Mouse (Mus musculus) testis, adult 2 months (tissue): ENCODE data around the gene Nle1.

Experiments used
- CTCF ChIP-seq: fragments of 200-500 bp; IDR thresholded peaks from 2 replicates; pipeline ENCODE4 v1.5.1; 2012; ENCODE audit warnings: low read depth, mild to moderate bottlenecking, inconsistent platforms, low read length, moderate library complexity; ENCODE audit not compliant: control insufficient read depth, insufficient read depth, insufficient replicate concordance
- POLR2A ChIP-seq: fragments of 200-500 bp; IDR thresholded peaks from 2 replicates; pipeline ENCODE4 v1.6.1; 2012; ENCODE audit warnings: low read depth, mild to moderate bottlenecking, inconsistent platforms, low read length, moderate library complexity; ENCODE audit not compliant: control insufficient read depth

- TF ChIP-seq POLR2A = no peak
- TF ChIP-seq CTCF = no peak
These were observed 8.5 kb downstream of the Nle1 start for GRCm38 (mm10) chr11:82899720-82900119.
